Mouse (Mus musculus): Measurements from ENCODE around the gene 2300002M23Rik.

- TF ChIP-seq CTCF (IDR thresholded peaks at IDR 0.05; ENCODE audit: low read depth): no peak
- no peak for TF ChIP-seq EP300 (IDR thresholded peaks at IDR 0.05; ENCODE audit: low read depth)
Measured at GRCm38 (mm10) chr17:35592131-35592530, 24.9 kb downstream of the 2300002M23Rik start.

Measured in liver, postnatal 0 days (tissue).